Mouse (Mus musculus): ENCODE measurements at regions not wholly inside any gene's neighbourhood (a gene's known extent, or its start where the extent isn't known, plus 50 kb on each side); places are given as distances from the start of the nearest gene placed in this dataset.

GRCm38 (mm10) chr5:126023906-126024305, 492.3 kb downstream of the Tmem132b start:
- Histone ChIP-seq H3K9ac (no peak overlapping the region), H3K4me3 (replicated peaks) (no peak overlapping the region), H3K4me2 (replicated peaks) (no peak overlapping the region), H3K27ac (replicated peaks) (no peak overlapping the region), H3K9me3 (replicated peaks) (no peaks in the 10 kb centered on the region), H3K4me1 (no peaks in the 10 kb centered on the region), H3K27me3 (no peaks in the 10 kb centered on the region), H3K36me3 (no peaks in the 10 kb centered on the region)
- 15% methylated on average over 2 of the region's 2 CpGs for WGBS
- ATAC-seq (ENCODE audit: insufficient number of reproducible peaks, low FRiP score, low TSS enrichment, low read depth): no peak

GRCm38 (mm10) chr5:126034846-126035245, 503.3 kb downstream of the Tmem132b start:
- H3K4me1 ChIP-seq: no peaks in the 10 kb centered on the region
- H3K9ac ChIP-seq: no peak overlapping the region
- no peak for ATAC-seq (ENCODE audit: insufficient number of reproducible peaks, low FRiP score, low TSS enrichment, low read depth)
- H3K9me3 ChIP-seq (replicated peaks): no peaks in the 10 kb centered on the region
- H3K4me3 ChIP-seq (replicated peaks): no peak overlapping the region
- no peaks in the 10 kb centered on the region for H3K36me3 ChIP-seq
- WGBS: 66% methylated on average over 1 of the region's 1 CpGs
- no peak overlapping the region for H3K27ac ChIP-seq (replicated peaks)
- H3K27me3 ChIP-seq: no peaks in the 10 kb centered on the region
- H3K4me2 ChIP-seq (replicated peaks): no peak overlapping the region

- Histone ChIP-seq H3K27me3 (no peaks in the 10 kb centered on the region), H3K4me1 (no peaks in the 10 kb centered on the region), H3K36me3 (no peaks in the 10 kb centered on the region), H3K9ac (no peak overlapping the region), H3K9me3 (replicated peaks) (no peaks in the 10 kb centered on the region), H3K4me2 (replicated peaks) (no peak overlapping the region), H3K4me3 (replicated peaks) (no peak overlapping the region), H3K27ac (replicated peaks) (no peak overlapping the region)
- WGBS: 7% methylated on average over 1 of the region's 1 CpGs
- ATAC-seq (ENCODE audit: insufficient number of reproducible peaks, low FRiP score, low TSS enrichment, low read depth): no peak
Observed at GRCm38 (mm10) chr5:126036686-126037085, 505.1 kb downstream of the Tmem132b start.

- no peak overlapping the region for H3K9ac ChIP-seq
- no peak for ATAC-seq (ENCODE audit: insufficient number of reproducible peaks, low FRiP score, low TSS enrichment, low read depth)
- H3K4me2 ChIP-seq (replicated peaks): no peak overlapping the region
- no peaks in the 10 kb centered on the region for H3K4me1 ChIP-seq
- H3K4me3 ChIP-seq (replicated peaks): no peak overlapping the region
- no peaks in the 10 kb centered on the region for H3K27me3 ChIP-seq
- no peaks in the 10 kb centered on the region for H3K9me3 ChIP-seq (replicated peaks)
- 76% methylated on average over 3 of the region's 3 CpGs for WGBS
- no peaks in the 10 kb centered on the region for H3K36me3 ChIP-seq
- no peak overlapping the region for H3K27ac ChIP-seq (replicated peaks)
Observed at GRCm38 (mm10) chr5:126045761-126046160, 514.2 kb downstream of the Tmem132b start.

- H3K4me3 ChIP-seq (replicated peaks): no peak overlapping the region
- no peaks in the 10 kb centered on the region for H3K9me3 ChIP-seq (replicated peaks)
- no peaks in the 10 kb centered on the region for H3K36me3 ChIP-seq
- ATAC-seq (ENCODE audit: insufficient number of reproducible peaks, low FRiP score, low TSS enrichment, low read depth): no peak
- no peaks in the 10 kb centered on the region for H3K4me1 ChIP-seq
- H3K9ac ChIP-seq: no peak overlapping the region
- H3K4me2 ChIP-seq (replicated peaks): no peak overlapping the region
- H3K27ac ChIP-seq (replicated peaks): no peak overlapping the region
- H3K27me3 ChIP-seq: no peaks in the 10 kb centered on the region; the same call in 1 of the 2 replicates
Observed at GRCm38 (mm10) chr5:126063644-126064043, 532.1 kb downstream of the Tmem132b start.

GRCm38 (mm10) chr5:126079281-126079838, 547.8 kb downstream of the Tmem132b start:
- Histone ChIP-seq H3K4me1 (no peaks in the 10 kb centered on the region), H3K4me3 (replicated peaks) (no peak overlapping the region), H3K27ac (replicated peaks) (no peak overlapping the region), H3K4me2 (replicated peaks) (no peak overlapping the region), H3K9ac (no peak overlapping the region), H3K9me3 (replicated peaks) (no peaks in the 10 kb centered on the region), H3K36me3 (no peaks in the 10 kb centered on the region), H3K27me3 (no peaks in the 10 kb centered on the region)
- WGBS: 34% methylated on average over 7 of the region's 7 CpGs
- no peak for ATAC-seq (ENCODE audit: insufficient number of reproducible peaks, low FRiP score, low TSS enrichment, low read depth)

GRCm38 (mm10) chr5:126088251-126088914, 556.8 kb downstream of the Tmem132b start:
- H3K27ac ChIP-seq (replicated peaks): no peak overlapping the region
- 64% methylated on average over 4 of the region's 4 CpGs for WGBS

GRCm38 (mm10) chr5:126093196-126093595, 561.6 kb downstream of the Tmem132b start:
- no peaks in the 10 kb centered on the region for H3K36me3 ChIP-seq
- no peak overlapping the region for H3K4me2 ChIP-seq (replicated peaks)
- H3K9ac ChIP-seq: no peak overlapping the region
- no peaks in the 10 kb centered on the region for H3K4me1 ChIP-seq
- no peak overlapping the region for H3K27ac ChIP-seq (replicated peaks)
- ATAC-seq (ENCODE audit: insufficient number of reproducible peaks, low FRiP score, low TSS enrichment, low read depth): no peak
- H3K4me3 ChIP-seq (replicated peaks): no peak overlapping the region
- H3K27me3 ChIP-seq: no peaks in the 10 kb centered on the region
- H3K9me3 ChIP-seq (replicated peaks): no peaks in the 10 kb centered on the region
- 80% methylated on average over 5 of the region's 5 CpGs for WGBS

More at GRCm38 (mm10) chr5:126088251-126088914, 556.8 kb downstream of the Tmem132b start:
- Histone ChIP-seq H3K9me3 (replicated peaks) (no peaks in the 10 kb centered on the region), H3K4me1 (no peaks in the 10 kb centered on the region), H3K4me2 (replicated peaks) (no peak overlapping the region), H3K27me3 (no peaks in the 10 kb centered on the region), H3K9ac (no peak overlapping the region), H3K4me3 (replicated peaks) (no peak overlapping the region), H3K36me3 (no peaks in the 10 kb centered on the region)
- no peak for ATAC-seq (ENCODE audit: insufficient number of reproducible peaks, low FRiP score, low TSS enrichment, low read depth)

- ATAC-seq (ENCODE audit: insufficient number of reproducible peaks, low FRiP score, low TSS enrichment, low read depth): no peak
Observed at GRCm38 (mm10) chr5:126096616-126097261, 565.2 kb downstream of the Tmem132b start.

GRCm38 (mm10) chr5:126097262-126097628, 565.7 kb downstream of the Tmem132b start:
- H3K27me3 ChIP-seq: no peaks in the 10 kb centered on the region
- H3K36me3 ChIP-seq: no peaks in the 10 kb centered on the region
- H3K9me3 ChIP-seq (replicated peaks): no peaks in the 10 kb centered on the region
- H3K4me1 ChIP-seq: no peaks in the 10 kb centered on the region
- no peak for ATAC-seq (ENCODE audit: insufficient number of reproducible peaks, low FRiP score, low TSS enrichment, low read depth)
- no peak overlapping the region for H3K9ac ChIP-seq
- H3K27ac ChIP-seq (replicated peaks): no peak overlapping the region
- H3K4me3 ChIP-seq (replicated peaks): no peak overlapping the region
- H3K4me2 ChIP-seq (replicated peaks): no peak overlapping the region

More at GRCm38 (mm10) chr5:126096616-126097261, 565.2 kb downstream of the Tmem132b start:
- Histone ChIP-seq H3K4me2 (replicated peaks) (no peak overlapping the region), H3K4me3 (replicated peaks) (no peak overlapping the region), H3K4me1 (no peaks in the 10 kb centered on the region), H3K9ac (no peak overlapping the region), H3K27ac (replicated peaks) (no peak overlapping the region), H3K36me3 (no peaks in the 10 kb centered on the region), H3K27me3 (no peaks in the 10 kb centered on the region), H3K9me3 (replicated peaks) (no peaks in the 10 kb centered on the region)
- 82% methylated on average over 6 of the region's 6 CpGs for WGBS

- Histone ChIP-seq H3K27me3 (no peaks in the 10 kb centered on the region), H3K4me2 (replicated peaks) (no peak overlapping the region), H3K36me3 (no peaks in the 10 kb centered on the region), H3K27ac (replicated peaks) (no peak overlapping the region), H3K9ac (no peak overlapping the region), H3K4me3 (replicated peaks) (no peak overlapping the region), H3K4me1 (no peaks in the 10 kb centered on the region), H3K9me3 (replicated peaks) (no peaks in the 10 kb centered on the region)
- WGBS: 75% methylated on average over 7 of the region's 7 CpGs
- no peak for ATAC-seq (ENCODE audit: insufficient number of reproducible peaks, low FRiP score, low TSS enrichment, low read depth)
Observed at GRCm38 (mm10) chr5:126098433-126098832, 566.9 kb downstream of the Tmem132b start.

- no peaks in the 10 kb centered on the region for H3K36me3 ChIP-seq
- H3K4me1 ChIP-seq: no peaks in the 10 kb centered on the region
- H3K9me3 ChIP-seq (replicated peaks): no peaks in the 10 kb centered on the region
- whole genome bisulfite sequencing: 87% methylated on average over 8 of the region's 8 CpGs
- no peak overlapping the region for H3K27ac ChIP-seq (replicated peaks)
- H3K4me3 ChIP-seq (replicated peaks): no peak overlapping the region
- no peak for ATAC-seq (ENCODE audit: insufficient number of reproducible peaks, low FRiP score, low TSS enrichment, low read depth)
- H3K27me3 ChIP-seq: no peaks in the 10 kb centered on the region
- H3K4me2 ChIP-seq (replicated peaks): no peak overlapping the region
- H3K9ac ChIP-seq: no peak overlapping the region
Observed at GRCm38 (mm10) chr5:126099931-126100330, 568.4 kb downstream of the Tmem132b start.

All from embryonic facial prominence, embryonic 15.5 days (tissue).